Mouse (Mus musculus) ES-E14 (cell line): ENCODE measurements around the gene Smim1. TPM values are rescaled to one million over a fixed set of nuclear protein-coding genes. Genes with fewer than 3 reads are reported as not detected.
A peak's percentile ranks its signal among the peaks of the same experiment; 100 is the strongest.

ENCODE experiments used
- DNase-seq: peaks from one replicate; pipeline ENCODE4 v3.0.0-alpha.2; 2013; ENCODE audit warnings: low read depth, low spot score
- H3K27ac ChIP-seq: 2 replicates; pipeline ENCODE4 v1.5.1; 2012; ENCODE audit warnings: low read depth, mild to moderate bottlenecking, low read length, moderate library complexity, mixed read lengths; ENCODE audit not compliant: poor library complexity, insufficient read depth, severe bottlenecking
- H3K36me3 ChIP-seq: 2 replicates; pipeline ENCODE4 v1.6.1; 2012; ENCODE audit warnings: mild to moderate bottlenecking, low read length, moderate library complexity, mixed read lengths; ENCODE audit not compliant: control insufficient read depth, poor library complexity, insufficient read depth, severe bottlenecking
- H3K4me1 ChIP-seq, 2 experiments: fragments of 150-350 bp in 1 of 2; sonication (generic) in 1 of 2; 2 replicates each; pipeline ENCODE4 v1.6.1; 2012; ENCODE audit warnings: low read length in 2 of 2, mild to moderate bottlenecking in 1 of 2, mixed read lengths in 1 of 2; ENCODE audit not compliant: control insufficient read depth in 2 of 2, insufficient read depth in 2 of 2, poor library complexity in 1 of 2
- H3K4me3 ChIP-seq, 2 experiments: fragments of 150-350 bp in 1 of 2; sonication (generic) in 1 of 2; 2 replicates each; pipeline ENCODE4 v1.5.1; 2012; ENCODE audit warnings: low read length in 2 of 2, low read depth in 1 of 2, mild to moderate bottlenecking in 1 of 2, mixed read lengths in 1 of 2; ENCODE audit not compliant: insufficient read depth in 1 of 2, poor library complexity in 1 of 2, severe bottlenecking in 1 of 2
- H3K9ac ChIP-seq: 2 replicates; pipeline ENCODE4 v1.6.1; 2012; ENCODE audit warnings: low read depth, mild to moderate bottlenecking, low read length, mixed read lengths; ENCODE audit not compliant: poor library complexity, insufficient read depth, severe bottlenecking
- H3K9me3 ChIP-seq: fragments of 150-350 bp; sonication (generic); 2 replicates; pipeline ENCODE4 v1.6.1; 2012; ENCODE audit warnings: low read depth, mild to moderate bottlenecking, low read length; ENCODE audit not compliant: control insufficient read depth, insufficient read depth
- CHD2 ChIP-seq: IDR thresholded peaks from 2 replicates; pipeline ENCODE4 v1.6.1; 2014; ENCODE audit warnings: mild to moderate bottlenecking, low read depth, low read length, inconsistent platforms
- HCFC1 ChIP-seq: IDR thresholded peaks from 2 replicates; pipeline ENCODE4 v1.6.1; 2012; ENCODE audit warnings: low read length, inconsistent platforms, borderline replicate concordance; ENCODE audit not compliant: insufficient read depth
- MAFK ChIP-seq: IDR thresholded peaks from 2 replicates; pipeline ENCODE4 v1.6.1; 2014; ENCODE audit warnings: mild to moderate bottlenecking, low read depth, low read length, inconsistent platforms; ENCODE audit not compliant: insufficient read depth
- ZC3H11A ChIP-seq: IDR thresholded peaks from 2 replicates; pipeline ENCODE4 v1.6.1; 2012; ENCODE audit warnings: low read depth, mild to moderate bottlenecking, inconsistent platforms, low read length, borderline replicate concordance
- ZNF384 ChIP-seq: IDR thresholded peaks from 2 replicates; pipeline ENCODE4 v1.6.1; 2012; ENCODE audit warnings: low read depth, low read length, inconsistent platforms
- in situ Hi-C, 2 experiments: fragments of 600-800 bp; cut with MboI; formaldehyde crosslinking; loops; one replicate each; pipeline ENCODE4 v1.15.1; 2025; ENCODE audit warnings: low sequenced_read_pairs in 2 of 2, inconsistent platforms in 1 of 2; ENCODE audit not compliant: unreplicated experiment in 2 of 2
- total RNA-seq: library from RNA; depleted of rRNA; stranded (reverse); fragments of 300-350 nt; gene quantifications from 2 replicates; pipeline ENCODE4 v1.2.3, GENCODE M21; 2012

Gene Smim1
- total RNA-seq, 1 experiment = 2.9 TPM

GRCm38 (mm10) chr4:154037123-154037522 lies 11.1 kb upstream of the Smim1 start:
- no peaks in the 10 kb centered on the region for H3K4me1 ChIP-seq
- no peak overlapping the region for H3K4me3 ChIP-seq
- H3K27ac ChIP-seq = no peak overlapping the region
- TF ChIP-seq ZC3H11A = no peak
- TF ChIP-seq HCFC1 = no peak
- TF ChIP-seq ZNF384 = no peak
- TF ChIP-seq CHD2 = no peak
- TF ChIP-seq MAFK = no peak
- H3K9ac ChIP-seq = no peak overlapping the region
- H3K36me3 ChIP-seq = no peaks in the 10 kb centered on the region
- in situ Hi-C loops = no loop called here
- no peak for DNase-seq
- no peaks in the 10 kb centered on the region for H3K9me3 ChIP-seq

- Histone ChIP-seq H3K4me1 (peaks cover 0 to 4% of the 10 kb centered on the region in 2 experiments; a peak in 1 of 4 replicates), H3K9me3 (no peaks in the 10 kb centered on the region), H3K36me3 (no peaks in the 10 kb centered on the region), H3K27ac (no peak overlapping the region), H3K4me3 (no peak overlapping the region), H3K9ac (no peak overlapping the region)
- TF ChIP-seq MAFK (no peak), ZC3H11A (0 out of 2 replicates have a peak, but pooled peaks have one; percentile 16)
- DNase-seq = peak; percentile 44
- in situ Hi-C loops = no loop called here
These were observed 2.6 kb upstream of the Smim1 start for GRCm38 (mm10) chr4:154028646-154029045.

- Histone ChIP-seq H3K4me3 (no peak overlapping the region), H3K4me1 (peaks cover 0 to 4% of the 10 kb centered on the region in 2 experiments; a peak in 1 of 4 replicates), H3K9ac (no peak overlapping the region), H3K27ac (no peak overlapping the region), H3K9me3 (no peaks in the 10 kb centered on the region), H3K36me3 (no peaks in the 10 kb centered on the region)
- TF ChIP-seq ZNF384 (no peak), ZC3H11A (no peak), HCFC1 (no peak), MAFK (no peak), CHD2 (no peak)
- in situ Hi-C loops = no loop called here
- DNase-seq = no peak
These were observed 2.0 kb upstream of the Smim1 start for GRCm38 (mm10) chr4:154028066-154028465.

GRCm38 (mm10) chr4:154026441-154026761 lies 371 bp upstream of the Smim1 start:
- Histone ChIP-seq H3K9me3 (no peaks in the 10 kb centered on the region), H3K27ac (no peak overlapping the region), H3K36me3 (peaks cover 4% of the 10 kb centered on the region), H3K4me1 (peaks cover 0 to 4% of the 10 kb centered on the region in 2 experiments; a peak in 1 of 4 replicates), H3K9ac (peak overlapping the region; percentile 49; the same call in 1 of the 2 replicates), H3K4me3 (peak overlapping the region; percentile 31 to 56; a peak in 2 of 4 replicates)
- DNase-seq = no peak
- TF ChIP-seq ZNF384 (no peak), CHD2 (no peak), ZC3H11A (no peak), MAFK (no peak), HCFC1 (no peak)
- in situ Hi-C loops = no loop called here
